Comparison of ENCODE assay signal across 24 mouse cellular contexts in the genomic region with DNA sequence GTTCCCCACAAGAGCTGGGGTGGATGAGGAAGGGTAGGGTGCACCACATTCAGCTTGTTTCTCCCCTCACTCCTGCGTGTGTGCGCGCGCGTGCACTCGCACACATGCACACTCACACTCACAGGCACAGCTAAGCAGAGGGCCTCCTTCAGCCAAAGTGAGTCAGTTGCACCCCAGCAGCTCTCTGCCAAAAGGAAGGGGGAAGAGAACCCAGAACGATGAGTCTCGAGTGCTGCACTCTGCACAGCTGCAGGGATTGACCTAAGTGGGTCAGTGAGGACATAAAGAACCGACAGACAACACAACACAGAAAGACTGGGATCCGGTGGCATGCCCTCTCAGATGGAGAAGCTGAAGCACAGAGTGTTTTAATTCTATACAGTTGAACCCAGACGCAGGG. TPM values are rescaled to one million over a fixed set of nuclear protein-coding genes. Genes with fewer than 3 reads are reported as not detected.
DNase-seq lines count a peak whose midpoint lies in the region; ATAC-seq and TF ChIP-seq lines count a peak whose summit lies in the region.
"Had no signal": no experiment of that assay in that cellular context is flagged by ENCODE, and none has a peak within 500 bp of the region (broad histone marks: within the 10 kb centered on the region; RNA-seq: fewer than 3 reads in every experiment).

No protein-coding gene starts in this region.

- no peak for TF ChIP-seq CTCF in cortical plate, adult 2 months (IDR thresholded peaks at IDR 0.05; ENCODE audit: extremely low read depth, insufficient read depth, low read length)

- H3K9me3 ChIP-seq in forebrain, embryonic 10.5 days = no peaks in the 10 kb centered on the region
- no peaks in the 10 kb centered on the region for H3K9me3 ChIP-seq in forebrain, embryonic 15.5 days
- no peaks in the 10 kb centered on the region for H3K9me3 ChIP-seq in kidney, embryonic 15.5 days (replicated peaks)
- H3K9me3 ChIP-seq in midbrain, embryonic 10.5 days (replicated peaks) = no peaks in the 10 kb centered on the region
- no peaks in the 10 kb centered on the region for H3K9me3 ChIP-seq in midbrain, embryonic 13.5 days
- H3K9me3 ChIP-seq: embryonic facial prominence, embryonic 13.5 days; forebrain, embryonic 13.5 days; hindbrain, embryonic 13.5 days; limb, embryonic 15.5 days; megakaryocyte, embryonic 14.5 days had no signal

- H3K4me2 ChIP-seq in forebrain, embryonic 15.5 days (replicated peaks) = no peak overlapping the region
- H3K4me2 ChIP-seq in kidney, embryonic 15.5 days = no peak overlapping the region
- no peak overlapping the region for H3K4me2 ChIP-seq in midbrain, embryonic 13.5 days (replicated peaks)
- H3K4me2 ChIP-seq: embryonic facial prominence, embryonic 13.5 days; forebrain, embryonic 13.5 days; hindbrain, embryonic 13.5 days; limb, embryonic 15.5 days; lung, embryonic 14.5 days had no signal

- H3K4me1 ChIP-seq in forebrain, embryonic 10.5 days = peaks cover 61% of the 10 kb centered on the region
- peaks cover 48% of the 10 kb centered on the region for H3K4me1 ChIP-seq in forebrain, embryonic 15.5 days
- H3K4me1 ChIP-seq in kidney, embryonic 15.5 days = peaks cover 29% of the 10 kb centered on the region
- H3K4me1 ChIP-seq in midbrain, embryonic 10.5 days = peaks cover 58% of the 10 kb centered on the region
- peaks cover 51% of the 10 kb centered on the region for H3K4me1 ChIP-seq in midbrain, embryonic 13.5 days (replicated peaks)
- peaks cover 13% of the 10 kb centered on the region for H3K4me1 ChIP-seq in cortical plate, adult 2 months (ENCODE audit: control insufficient read depth, insufficient read depth, low read length)

- no peak for ATAC-seq in forebrain, embryonic 15.5 days (replicated peaks)
- ATAC-seq in kidney, embryonic 15.5 days (replicated peaks; ENCODE audit: low FRiP score) = no peak
- ATAC-seq in midbrain, embryonic 13.5 days = no peak
- ATAC-seq: forebrain, embryonic 13.5 days; inflammation-experienced regulatory T-cells, adult 6 months had no signal

- 81% methylated on average over 11 of the region's 11 CpGs for WGBS in forebrain, embryonic 10.5 days
- 73% methylated on average over 11 of the region's 11 CpGs for WGBS in forebrain, embryonic 15.5 days
- WGBS in kidney, embryonic 15.5 days = 56% methylated on average over 11 of the region's 11 CpGs
- WGBS in midbrain, embryonic 10.5 days = 80% methylated on average over 11 of the region's 11 CpGs
- 81% methylated on average over 11 of the region's 11 CpGs for WGBS in midbrain, embryonic 13.5 days

- TF ChIP-seq POLR2A in cortical plate, adult 2 months (IDR thresholded peaks at IDR 0.05; ENCODE audit: extremely low read depth, insufficient read depth, low read length) = no peak

- H3K27me3 ChIP-seq in forebrain, embryonic 10.5 days (ENCODE audit: poor library complexity, severe bottlenecking) = no peaks in the 10 kb centered on the region
- no peaks in the 10 kb centered on the region; the same call in 1 of the 2 replicates for H3K27me3 ChIP-seq in forebrain, embryonic 15.5 days
- no peaks in the 10 kb centered on the region for H3K27me3 ChIP-seq in kidney, embryonic 15.5 days
- no peaks in the 10 kb centered on the region for H3K27me3 ChIP-seq in midbrain, embryonic 10.5 days (ENCODE audit: low read depth, poor library complexity, severe bottlenecking)
- H3K27me3 ChIP-seq in midbrain, embryonic 13.5 days = no peaks in the 10 kb centered on the region
- H3K27me3 ChIP-seq: embryonic facial prominence, embryonic 13.5 days; hindbrain, embryonic 13.5 days; limb, embryonic 15.5 days; megakaryocyte, embryonic 14.5 days had no signal

- DNase-seq in forebrain, embryonic 10.5 days (ENCODE audit: extremely low spot score, low spot score) = no peak
- DNase-seq in kidney, adult 8-10 months = no peak
- DNase-seq in midbrain, embryonic 10.5 days (ENCODE audit: low spot score) = no peak
- DNase-seq in ovary, postnatal 10 days (ENCODE audit: low spot score) = no peak
- DNase-seq: adrenal gland, postnatal 10 days; cerebellum, adult 2 months; cerebellum, postnatal 25 days; embryo, embryonic 11 days; left cerebral cortex, postnatal 4 days; lung, embryonic 14.5 days; thymus, adult 2 months; thymus, postnatal 4 days had no signal

- H3K27ac ChIP-seq in forebrain, embryonic 10.5 days = 0 out of 2 replicates have a peak overlapping the region, but pooled peaks have one; percentile 31
- no peak overlapping the region for H3K27ac ChIP-seq in forebrain, embryonic 15.5 days (replicated peaks)
- H3K27ac ChIP-seq in kidney, embryonic 15.5 days = peak overlapping the region; percentile 19; the same call in 1 of the 2 replicates
- H3K27ac ChIP-seq in midbrain, embryonic 10.5 days (replicated peaks) = peak overlapping the region; percentile 65
- no peak overlapping the region for H3K27ac ChIP-seq in midbrain, embryonic 13.5 days
- H3K27ac ChIP-seq in cortical plate, adult 2 months (ENCODE audit: insufficient read depth, low read length) = 0 out of 2 replicates have a peak overlapping the region, but pooled peaks have one; percentile 23
- H3K27ac ChIP-seq: embryonic facial prominence, embryonic 13.5 days; forebrain, embryonic 13.5 days; hindbrain, embryonic 13.5 days; limb, embryonic 15.5 days; liver, embryonic 14.5 days had no signal

- no peak overlapping the region for H3K4me3 ChIP-seq in forebrain, embryonic 10.5 days
- no peak overlapping the region for H3K4me3 ChIP-seq in forebrain, embryonic 15.5 days
- H3K4me3 ChIP-seq in kidney, embryonic 15.5 days (replicated peaks) = no peak overlapping the region
- no peak overlapping the region for H3K4me3 ChIP-seq in midbrain, embryonic 10.5 days
- no peak overlapping the region for H3K4me3 ChIP-seq in midbrain, embryonic 13.5 days (replicated peaks)
- H3K4me3 ChIP-seq in cortical plate, adult 2 months (ENCODE audit: insufficient read depth, low read length) = no peak overlapping the region
- H3K4me3 ChIP-seq: embryonic facial prominence, embryonic 13.5 days; erythroblast, embryonic 14.5 days; forebrain, embryonic 13.5 days; hindbrain, embryonic 13.5 days; limb, embryonic 15.5 days; megakaryocyte, embryonic 14.5 days had no signal

- peaks cover 17% of the 10 kb centered on the region for H3K36me3 ChIP-seq in forebrain, embryonic 10.5 days (replicated peaks)
- H3K36me3 ChIP-seq in forebrain, embryonic 15.5 days = no peaks in the 10 kb centered on the region
- peaks cover 24% of the 10 kb centered on the region for H3K36me3 ChIP-seq in kidney, embryonic 15.5 days
- peaks cover 14% of the 10 kb centered on the region for H3K36me3 ChIP-seq in midbrain, embryonic 10.5 days
- H3K36me3 ChIP-seq in midbrain, embryonic 13.5 days = no peaks in the 10 kb centered on the region
- H3K36me3 ChIP-seq: hindbrain, embryonic 13.5 days had no signal

- no peak overlapping the region for H3K9ac ChIP-seq in forebrain, embryonic 15.5 days (replicated peaks)
- no peak overlapping the region for H3K9ac ChIP-seq in kidney, embryonic 15.5 days
- no peak overlapping the region for H3K9ac ChIP-seq in midbrain, embryonic 13.5 days (replicated peaks)
- H3K9ac ChIP-seq: embryonic facial prominence, embryonic 13.5 days; forebrain, embryonic 13.5 days; hindbrain, embryonic 13.5 days; limb, embryonic 15.5 days; liver, embryonic 14.5 days; lung, embryonic 14.5 days had no signal

RNA-seq across cellular contexts. Expression of a gene that starts 42.5 kb away (rescaled TPM):
- polyA plus RNA-seq in forebrain, embryonic 10.5 days (2016; fragmentation: Nextera tagmentation; extraction: Ambion mirVana) = 1.8 and 2.0 TPM in 2 replicates
- 6.4 and 6.5 TPM in 2 replicates for polyA plus RNA-seq in forebrain, embryonic 15.5 days (2015; fragmentation: Nextera tagmentation; extraction: Ambion mirVana)
- polyA plus RNA-seq in kidney, embryonic 15.5 days (2015; fragmentation: Nextera tagmentation; extraction: Ambion mirVana) = 1.8 and 1.9 TPM in 2 replicates
- polyA plus RNA-seq in midbrain, embryonic 10.5 days (2016; fragmentation: Nextera tagmentation; extraction: Ambion mirVana) = 1.5 and 2.3 TPM in 2 replicates
- polyA plus RNA-seq in midbrain, embryonic 13.5 days (2015; fragmentation: Nextera tagmentation; extraction: Ambion mirVana) = 5.1 and 5.3 TPM in 2 replicates
- polyA plus RNA-seq in cortical plate, adult 2 months (2012; rRNA removed) = 65.1 and 68.4 TPM in 2 replicates
- polyA plus RNA-seq: erythroblast, embryonic 14.5 days had no signal

Comparison
In these comparisons a context has a peak if more than half of its experiments do, and no peak if none do; other contexts are left out.
1. H3K27ac ChIP-seq: peak in forebrain, embryonic 10.5 days (single experiment), kidney, embryonic 15.5 days (single experiment), midbrain, embryonic 10.5 days (single experiment) and cortical plate, adult 2 months (single experiment); none in forebrain, embryonic 15.5 days (single experiment) and midbrain, embryonic 13.5 days (single experiment).